ENCODE assay signal across 21 mouse cellular contexts in genomic region chr4:141917735-141918419, GRCm38 (mm10). TPM values are rescaled to one million over a fixed set of nuclear protein-coding genes. Genes with fewer than 3 reads are reported as not detected.
DNase-seq lines count a peak whose midpoint lies in the region; ATAC-seq and TF ChIP-seq lines count a peak whose summit lies in the region.
"Had no signal": no experiment of that assay in that cellular context is flagged by ENCODE, and none has a peak within 500 bp of the region (broad histone marks: within the 10 kb centered on the region; RNA-seq: fewer than 3 reads in every experiment).

No protein-coding gene starts in this region.

- H3K9ac ChIP-seq in heart, embryonic 11.5 days (ENCODE audit: low read depth, low read length) = no peak overlapping the region
- H3K9ac ChIP-seq: hindbrain, embryonic 12.5 days; liver, embryonic 14.5 days; lung, embryonic 15.5 days; midbrain, embryonic 13.5 days; neural tube, embryonic 15.5 days had no signal

- no peak for TF ChIP-seq POLR2A in thymus, adult 2 months (IDR thresholded peaks at IDR 0.05; ENCODE audit: control insufficient read depth, extremely low read depth, insufficient read depth, low read length, poor library complexity)

- H3K4me1 ChIP-seq in heart, embryonic 11.5 days (ENCODE audit: control insufficient read depth, insufficient read depth, low read length) = peaks cover 30% of the 10 kb centered on the region
- H3K4me1 ChIP-seq in thymus, adult 2 months (replicated peaks; ENCODE audit: control insufficient read depth, insufficient read depth, low read length) = peaks cover 5% of the 10 kb centered on the region
- H3K4me1 ChIP-seq: hindbrain, embryonic 12.5 days had no signal

- H3K36me3 ChIP-seq in heart, embryonic 11.5 days (ENCODE audit: control insufficient read depth, insufficient read depth, low read length) = no peaks in the 10 kb centered on the region
- no peaks in the 10 kb centered on the region for H3K36me3 ChIP-seq in thymus, adult 2 months (ENCODE audit: control insufficient read depth, insufficient read depth, low read length)
- H3K36me3 ChIP-seq: hindbrain, embryonic 12.5 days; lung, embryonic 15.5 days; midbrain, embryonic 13.5 days; neural tube, embryonic 15.5 days had no signal

- intact Hi-C loops in left cerebral cortex, postnatal 14 days (cut with DNase I) = no loop called here

- DNase-seq in heart, adult 11 months = peak; percentile 95
- DNase-seq in thymus, adult 2 months = peak; percentile 3
- DNase-seq in thymus, postnatal 10 days (ENCODE audit: low spot score in 2 of 2) = no peak
- peak; percentile 11 for DNase-seq in induced T-regulatory cell, adult 2 months (ENCODE audit: low read depth)
- DNase-seq in thymus, postnatal 25 days = peak; percentile 2
- no peak for DNase-seq in left cerebral cortex, postnatal 14 days (ENCODE audit: low spot score in 2 of 2)
- no peak for DNase-seq in gastrocnemius, adult 18-20 months (ENCODE audit: low spot score)
- DNase-seq: adrenal gland, postnatal 36 days; cerebellum, adult 2 months; kidney, adult 9 months; right cerebral cortex, postnatal 14 days had no signal

- no peak for TF ChIP-seq CTCF in thymus, adult 2 months (IDR thresholded peaks at IDR 0.05; ENCODE audit: borderline replicate concordance, control insufficient read depth, extremely low read depth, insufficient read depth, low read length, poor library complexity)

- 49% methylated on average over 7 of the region's 7 CpGs for WGBS in heart, embryonic 11.5 days (ENCODE audit: insufficient replicate concordance)
- 1% methylated on average over 7 of the region's 7 CpGs for WGBS in thymus, adult 2 months

- no peak overlapping the region for H3K4me2 ChIP-seq in heart, embryonic 11.5 days
- H3K4me2 ChIP-seq: hindbrain, embryonic 12.5 days; lung, embryonic 15.5 days; midbrain, embryonic 13.5 days; neural tube, embryonic 15.5 days had no signal

- H3K27me3 ChIP-seq in heart, embryonic 11.5 days (ENCODE audit: control insufficient read depth, insufficient read depth, low read length) = no peaks in the 10 kb centered on the region
- no peaks in the 10 kb centered on the region for H3K27me3 ChIP-seq in thymus, adult 2 months (ENCODE audit: control insufficient read depth, insufficient read depth, low read length)
- H3K27me3 ChIP-seq: CH12.LX; hindbrain, embryonic 12.5 days; lung, embryonic 15.5 days; midbrain, embryonic 13.5 days; neural tube, embryonic 15.5 days had no signal

- H3K27ac ChIP-seq in heart, embryonic 11.5 days (ENCODE audit: low read depth, low read length) = no peak overlapping the region
- H3K27ac ChIP-seq in thymus, adult 2 months (ENCODE audit: control insufficient read depth, insufficient read depth, low read length) = no peak overlapping the region
- H3K27ac ChIP-seq: hindbrain, embryonic 12.5 days; liver, embryonic 14.5 days; lung, embryonic 15.5 days; macrophage; midbrain, embryonic 13.5 days; neural tube, embryonic 15.5 days had no signal

- no peak overlapping the region for H3K4me3 ChIP-seq in heart, embryonic 11.5 days (ENCODE audit: low read depth, low read length)
- no peak overlapping the region for H3K4me3 ChIP-seq in thymus, adult 2 months (ENCODE audit: control insufficient read depth, insufficient read depth, low read length)
- H3K4me3 ChIP-seq: hindbrain, embryonic 12.5 days; lung, embryonic 15.5 days; midbrain, embryonic 13.5 days; myocyte; neural tube, embryonic 15.5 days had no signal

- H3K9me3 ChIP-seq in heart, embryonic 11.5 days (replicated peaks; ENCODE audit: control insufficient read depth, low read length) = no peaks in the 10 kb centered on the region
- H3K9me3 ChIP-seq: hindbrain, embryonic 12.5 days; lung, embryonic 15.5 days; midbrain, embryonic 13.5 days; neural tube, embryonic 15.5 days had no signal

- ATAC-seq in heart, embryonic 11.5 days (replicated peaks; ENCODE audit: insufficient number of reproducible peaks, low FRiP score, low TSS enrichment) = no peak
- ATAC-seq: forebrain, embryonic 14.5 days; midbrain, embryonic 13.5 days had no signal

RNA-seq across cellular contexts. Expression of gene Efhd2, which starts 43.2 kb away (rescaled TPM):
- 59.2 and 63.4 TPM in 2 replicates for polyA plus RNA-seq in heart, embryonic 11.5 days (2014; fragmentation: Nextera tagmentation; extraction: Ambion mirVana)
- 120 and 128 TPM in 2 replicates for polyA plus RNA-seq in thymus, adult 2 months (2012; rRNA removed)
- total RNA-seq in left cerebral cortex, postnatal 14 days (2021) = 100 to 1,000 TPM; 103 to 119 TPM
- 1 to 10 TPM; 2.8 to 4.7 TPM for total RNA-seq in gastrocnemius, adult 18-20 months (2021)

Comparison
In these comparisons a context has a peak if more than half of its experiments do, and no peak if none do; other contexts are left out.
1. DNase-seq: peak in heart, adult 11 months (single experiment), thymus, adult 2 months (single experiment), induced T-regulatory cell, adult 2 months (single experiment) and thymus, postnatal 25 days (single experiment); none in thymus, postnatal 10 days (0 of 2), left cerebral cortex, postnatal 14 days (0 of 2) and gastrocnemius, adult 18-20 months (single experiment).
2. RNA of gene Efhd2, which starts 43.2 kb away (total RNA-seq): 103 to 119 TPM in left cerebral cortex, postnatal 14 days; 2.8 to 4.7 TPM in gastrocnemius, adult 18-20 months; every median in the first group is over 10 times any median in the second.